Mouse (Mus musculus) adrenal gland, postnatal 4 days (tissue): ENCODE measurements around the gene Ncor2. TPM values are rescaled to one million over a fixed set of nuclear protein-coding genes. Genes with fewer than 3 reads are reported as not detected.

Experiments
- DNase-seq, 2 experiments: peaks; one replicate each; pipeline ENCODE4 v3.0.0; 2021 to 2022; ENCODE audit warnings: low spot score in 2 of 2, mixed read lengths in 2 of 2
- total RNA-seq, 2 experiments: library from RNA; stranded (reverse); gene quantifications; 2 replicates each; pipeline ENCODE4 v1.2.3; 2021

Gene Ncor2
- total RNA-seq, 2 experiments from 2014 or later = 240 to 243 TPM

DNA sequence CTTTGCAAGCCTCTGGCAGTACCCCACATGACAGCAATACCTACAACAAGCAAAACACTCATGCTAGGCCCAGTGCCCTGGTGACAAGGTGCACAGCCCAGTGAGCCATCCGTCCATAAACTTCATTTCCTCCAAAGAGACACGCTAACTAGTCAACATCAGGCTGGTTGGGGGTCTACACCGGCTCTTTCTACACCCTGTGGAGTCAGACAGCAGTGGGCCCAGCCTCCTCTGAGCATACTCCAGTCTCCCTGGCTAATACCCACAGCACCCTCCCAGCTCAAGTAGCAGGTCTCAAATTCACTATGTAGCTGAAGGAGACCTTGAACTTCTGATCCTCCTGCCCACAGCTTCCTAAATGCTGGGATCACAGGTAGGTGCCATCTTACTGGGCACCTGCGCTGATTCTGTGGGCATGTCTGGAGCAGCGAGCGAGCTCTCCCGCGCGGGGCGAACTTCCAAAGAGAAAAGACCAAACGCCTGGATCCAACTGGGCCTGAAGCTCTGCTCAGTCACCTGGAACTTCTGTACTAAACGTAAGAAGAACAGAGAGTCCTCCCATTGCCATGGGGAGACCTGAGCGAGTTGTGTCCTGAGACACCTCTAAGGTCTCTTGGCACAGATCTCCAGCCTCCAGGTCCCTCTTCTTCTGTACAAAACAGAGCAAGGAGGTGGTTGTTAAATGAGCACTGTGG lies 46.3 kb downstream of the Ncor2 start:
- DNase-seq = no peak

DNA sequence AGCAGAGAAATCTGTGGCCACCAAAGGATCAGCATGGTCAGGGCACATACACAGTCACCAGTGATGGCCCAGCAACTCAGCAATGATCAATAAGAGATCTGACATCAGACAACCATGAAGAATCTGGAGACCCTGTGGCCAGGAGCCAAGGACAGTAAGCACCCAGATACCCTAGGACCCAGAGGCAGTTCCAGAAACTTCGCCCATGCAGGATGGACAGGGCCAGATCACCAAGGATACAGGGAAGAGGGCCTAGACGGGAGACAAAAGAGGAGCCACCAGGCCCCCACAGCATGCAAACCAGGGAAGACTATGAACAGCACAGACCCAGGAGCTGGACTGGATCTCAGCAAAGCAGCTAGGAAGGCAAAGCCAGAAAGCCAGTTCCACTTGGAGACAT lies 47.0 kb downstream of the Ncor2 start:
- DNase-seq = no peak

DNA sequence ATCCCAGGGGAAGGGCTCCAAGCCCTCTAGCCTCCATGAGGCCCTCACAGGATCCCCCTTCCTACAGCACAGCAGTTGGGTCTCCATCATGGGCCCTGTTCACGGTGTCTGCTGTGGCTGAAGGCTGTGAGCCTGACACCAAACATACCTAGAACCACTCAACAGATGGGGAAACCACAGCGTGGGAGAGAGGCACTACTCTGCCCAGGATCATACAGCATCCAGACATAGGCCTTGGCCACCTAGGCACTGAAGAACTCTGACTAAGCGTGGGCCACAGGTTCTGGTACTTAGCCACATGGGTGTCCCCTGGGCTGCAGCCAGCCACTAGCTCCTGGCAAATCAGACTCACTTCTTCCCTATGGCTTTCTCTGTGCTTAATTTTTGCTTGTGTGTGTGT lies 48.6 kb downstream of the Ncor2 start:
- DNase-seq = no peak

DNA sequence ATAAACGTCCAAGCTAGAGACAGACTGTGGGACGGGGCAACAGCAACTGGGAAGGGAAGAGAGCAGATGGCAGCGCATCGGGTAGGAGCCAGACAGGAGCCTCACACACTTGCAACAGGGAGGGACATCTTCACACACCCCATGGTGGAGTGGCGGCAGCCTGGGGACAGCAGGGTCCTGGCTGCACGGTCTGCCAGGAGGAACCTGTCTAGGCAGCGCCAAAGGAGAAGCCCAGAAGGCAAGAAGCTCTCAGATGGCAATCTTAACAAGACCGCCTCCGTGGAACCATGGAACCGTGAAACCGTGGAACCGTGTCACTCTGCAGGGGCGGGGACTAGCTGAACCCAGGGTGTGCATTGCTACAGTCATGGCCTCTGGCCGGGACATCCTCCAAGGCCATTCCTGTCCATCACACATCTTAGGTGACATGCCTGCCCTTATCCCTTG lies 50.1 kb downstream of the Ncor2 start:
- no peak for DNase-seq

DNA sequence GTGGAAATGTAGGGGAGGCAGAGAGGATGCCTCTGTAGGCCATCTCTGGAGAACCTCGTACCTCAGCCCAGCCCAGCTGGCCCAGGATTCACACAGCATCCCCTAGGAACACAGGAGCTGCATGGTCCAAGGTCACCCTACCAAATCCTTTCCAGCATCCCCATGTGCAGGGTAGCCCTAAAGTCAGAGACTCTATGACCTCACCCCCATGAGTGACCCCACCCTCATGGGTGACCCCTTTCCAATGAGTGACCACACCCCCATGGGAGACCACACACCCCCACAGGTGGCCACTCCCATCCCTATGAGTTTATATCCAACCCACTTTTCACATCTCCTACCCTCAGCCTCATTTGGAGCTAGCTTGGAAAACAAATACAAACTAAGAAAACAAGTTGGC lies 51.1 kb downstream of the Ncor2 start:
- no peak for DNase-seq

DNA sequence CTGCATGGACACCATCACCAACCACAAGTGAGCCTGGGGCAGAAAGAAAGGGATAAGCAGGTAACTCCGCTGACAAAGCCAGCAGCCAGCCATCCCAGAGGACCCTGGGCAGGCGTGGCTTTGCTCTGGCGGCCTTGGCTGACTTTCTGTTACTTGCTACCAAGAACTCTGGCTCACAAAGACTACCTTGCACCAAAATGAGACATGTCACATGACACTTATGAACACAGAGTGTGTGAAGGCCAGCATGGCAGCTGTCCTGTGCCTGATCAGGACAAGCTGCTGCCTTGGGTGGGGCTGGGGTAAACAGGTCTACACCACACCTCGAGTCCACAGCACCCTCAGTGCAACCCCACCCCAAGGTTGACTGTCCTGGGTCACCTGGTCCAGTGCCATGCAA lies 51.6 kb downstream of the Ncor2 start:
- no peak for DNase-seq

DNA sequence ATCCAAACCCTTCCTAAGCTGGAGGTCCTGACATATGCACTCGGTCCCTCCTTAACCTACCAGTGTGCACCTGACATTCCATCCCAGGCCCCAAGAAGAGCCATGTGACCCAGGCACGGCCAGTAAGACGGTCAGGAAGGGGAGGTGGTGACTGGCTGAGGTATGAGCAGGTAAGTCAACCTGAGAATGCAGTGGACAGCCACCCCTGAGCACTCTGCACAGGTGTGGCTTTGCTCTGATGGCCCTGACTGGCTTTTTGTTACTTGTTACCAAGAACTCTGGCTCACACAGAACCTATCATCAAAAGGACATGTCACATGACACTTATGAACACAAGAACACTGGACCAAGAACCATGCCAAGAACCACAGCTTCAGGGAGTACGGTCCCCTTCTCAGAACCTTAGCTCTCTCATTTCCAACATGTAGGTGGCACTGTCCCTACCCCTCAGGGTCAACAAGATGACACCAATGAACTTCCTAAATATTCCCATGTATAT lies 53.0 kb downstream of the Ncor2 start:
- DNase-seq = no peak

DNA sequence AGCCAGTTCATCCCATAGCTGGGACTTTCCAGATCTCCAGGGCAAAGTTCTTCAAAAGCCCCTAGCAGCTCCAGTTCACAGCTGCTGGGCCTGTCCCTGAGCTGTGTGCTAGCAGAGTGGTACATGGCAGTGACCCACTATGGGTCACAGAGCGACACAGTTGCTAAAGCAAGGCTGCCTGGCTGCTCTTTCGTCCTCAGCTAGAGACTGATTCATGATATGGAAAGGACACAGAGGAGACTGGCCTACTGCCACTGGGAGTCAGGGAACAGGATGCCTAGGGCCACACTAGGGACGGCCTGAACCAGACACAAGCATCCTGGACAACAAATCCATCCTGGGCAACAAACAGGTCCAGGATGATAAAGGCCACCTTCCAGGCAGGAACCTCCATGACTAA lies 53.8 kb downstream of the Ncor2 start:
- DNase-seq = no peak

DNA sequence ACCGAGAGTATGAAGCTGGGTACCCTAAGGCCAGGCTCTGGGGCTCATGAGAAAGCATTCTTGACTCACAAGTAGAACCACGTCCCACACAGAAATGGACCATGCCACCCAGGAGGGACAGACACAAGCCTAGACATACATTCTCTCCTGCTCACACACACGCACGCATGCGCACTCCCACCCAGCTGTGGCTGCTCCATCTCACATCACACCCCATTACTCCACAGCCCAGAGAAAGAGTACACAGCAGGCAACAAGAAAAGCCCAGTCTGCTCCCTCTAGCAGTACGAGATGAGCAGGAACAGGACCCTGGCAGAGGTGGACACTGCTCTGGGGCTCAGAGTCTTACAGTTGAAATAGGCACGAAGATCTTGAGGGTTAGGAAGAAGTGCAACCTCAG lies 55.0 kb downstream of the Ncor2 start:
- DNase-seq = no peak

DNA sequence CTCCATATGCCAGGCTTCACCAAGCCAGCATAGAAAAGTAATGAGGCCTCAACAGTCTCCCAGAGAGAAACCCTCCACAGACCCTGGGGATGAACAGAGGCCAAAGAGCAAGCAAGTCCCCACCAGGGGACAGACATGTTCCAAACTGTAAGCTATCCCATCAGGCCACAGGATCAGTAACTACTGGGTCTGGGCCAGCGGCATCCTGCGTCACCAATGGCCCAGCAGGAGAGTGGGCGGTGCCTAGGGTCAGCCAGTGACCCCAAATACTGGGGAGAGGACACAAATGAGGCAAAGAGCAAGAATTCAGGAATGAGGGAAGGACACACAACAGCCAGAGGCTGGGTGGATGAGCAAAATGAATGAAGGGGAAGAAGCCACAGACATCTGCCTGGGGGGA lies 55.8 kb downstream of the Ncor2 start:
- DNase-seq = no peak

DNA sequence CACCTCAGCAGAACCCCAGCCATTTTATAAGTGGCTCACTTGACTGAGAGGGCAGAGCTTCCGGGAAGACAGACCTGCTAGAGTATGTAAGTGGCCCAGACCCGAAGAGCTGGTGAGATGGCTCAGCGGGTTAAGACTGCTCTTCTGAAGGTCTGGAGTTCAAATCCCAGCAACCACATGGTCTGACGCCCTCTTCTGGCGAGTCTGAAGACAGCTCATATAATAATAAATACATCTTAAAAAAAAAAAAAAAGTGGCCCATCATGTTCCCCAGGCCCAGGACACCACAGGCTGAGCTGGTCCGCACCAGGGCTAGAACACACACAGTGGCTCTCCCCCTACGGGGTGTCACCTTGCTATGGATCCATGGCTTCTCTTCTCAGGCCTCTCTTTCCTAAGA lies 56.5 kb downstream of the Ncor2 start:
- no peak for DNase-seq

DNA sequence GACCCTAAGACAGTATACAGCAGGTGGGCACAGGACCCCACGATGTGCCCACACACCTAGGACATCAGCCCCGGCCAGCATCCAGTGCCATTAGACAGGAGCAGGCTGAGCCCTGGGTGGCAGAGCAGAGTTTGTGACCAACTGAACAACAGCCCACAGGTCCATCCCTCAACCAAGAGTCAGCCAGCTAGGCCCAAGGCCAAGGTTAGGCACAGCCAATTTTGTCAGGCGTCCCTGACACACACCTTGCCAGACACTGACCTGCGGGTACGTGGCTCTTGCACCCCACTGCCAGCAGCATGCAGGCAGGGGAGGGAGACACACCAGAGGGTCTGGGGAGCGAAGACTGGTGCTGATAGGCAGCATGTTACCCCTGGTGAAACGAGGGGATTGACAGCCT lies 57.0 kb downstream of the Ncor2 start:
- no peak for DNase-seq

DNA sequence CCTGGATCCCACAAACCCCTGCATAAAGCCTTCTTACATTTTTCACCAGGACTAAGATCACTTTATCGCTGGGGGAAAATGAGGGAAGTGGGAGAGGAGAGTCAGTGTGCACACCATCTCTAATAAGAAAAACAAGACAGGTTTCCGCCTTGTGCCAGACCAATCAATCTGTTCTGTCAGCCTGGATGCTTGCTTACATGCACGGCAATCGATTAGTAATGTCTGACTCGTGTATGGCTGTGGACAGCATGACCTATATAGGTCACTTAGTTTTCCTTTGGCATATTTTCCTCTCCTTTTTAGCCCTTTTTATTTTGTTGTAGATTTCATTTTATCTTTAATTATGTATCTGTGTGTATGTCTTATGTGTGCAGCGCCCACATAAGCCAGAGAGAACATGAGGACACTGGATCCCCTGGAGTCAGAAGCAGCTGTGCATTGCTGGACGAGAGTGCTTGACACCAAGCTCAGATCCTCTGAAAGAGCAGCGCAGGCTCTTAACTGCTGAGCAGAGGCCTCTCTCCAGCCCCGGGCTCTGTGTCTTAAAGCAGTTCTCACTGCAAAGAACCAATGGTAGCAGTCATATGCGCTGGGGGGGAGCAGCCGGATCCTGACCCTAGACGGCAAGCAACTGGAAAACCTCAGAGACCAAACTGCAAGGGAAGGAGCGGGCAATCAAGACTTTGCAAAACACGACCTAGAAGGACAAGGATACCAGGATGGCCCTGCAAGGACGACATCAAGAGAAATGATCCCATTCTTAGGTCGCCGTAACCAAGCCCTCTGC lies 58.3 kb downstream of the Ncor2 start:
- DNase-seq = no peak

DNA sequence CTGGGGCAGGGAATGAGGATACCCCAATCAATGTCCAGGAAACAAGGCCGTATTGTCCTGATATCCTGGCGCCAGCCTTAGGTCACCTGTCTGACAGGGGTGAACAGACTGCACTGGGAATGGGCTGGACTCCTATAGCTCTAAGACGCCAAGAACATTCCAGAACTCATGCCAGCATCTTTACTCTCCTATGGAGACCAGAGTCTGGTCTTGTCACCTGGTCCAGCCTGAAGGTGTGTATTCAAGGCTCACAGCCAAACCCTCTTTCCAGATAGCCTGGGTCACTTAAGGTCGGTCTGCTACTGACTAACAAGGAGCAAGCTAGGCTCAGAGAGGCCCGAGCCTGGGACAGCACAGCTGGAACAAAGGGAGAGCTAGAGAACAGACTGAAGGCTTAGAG lies 61.8 kb downstream of the Ncor2 start:
- no peak for DNase-seq

DNA sequence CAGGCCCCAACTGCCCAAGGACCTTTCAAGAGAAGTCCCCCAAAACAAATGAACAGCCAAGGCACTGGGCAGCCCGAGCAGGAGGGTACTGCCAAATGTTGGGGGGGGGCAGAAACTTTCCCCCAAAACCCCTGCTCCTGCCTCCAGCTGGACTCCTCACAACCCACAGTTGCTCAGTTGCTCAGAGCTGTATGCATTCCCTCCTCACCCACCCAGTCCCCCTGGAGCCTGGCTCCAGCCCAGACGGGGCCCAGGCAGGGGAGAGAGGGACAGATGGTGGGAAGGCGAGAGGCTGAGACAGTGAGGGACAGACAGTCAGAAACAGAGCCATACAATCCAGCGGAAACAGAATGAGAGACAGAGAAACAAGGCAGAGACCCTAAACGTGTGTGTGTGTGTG lies 66.0 kb downstream of the Ncor2 start:
- DNase-seq = no peak

DNA sequence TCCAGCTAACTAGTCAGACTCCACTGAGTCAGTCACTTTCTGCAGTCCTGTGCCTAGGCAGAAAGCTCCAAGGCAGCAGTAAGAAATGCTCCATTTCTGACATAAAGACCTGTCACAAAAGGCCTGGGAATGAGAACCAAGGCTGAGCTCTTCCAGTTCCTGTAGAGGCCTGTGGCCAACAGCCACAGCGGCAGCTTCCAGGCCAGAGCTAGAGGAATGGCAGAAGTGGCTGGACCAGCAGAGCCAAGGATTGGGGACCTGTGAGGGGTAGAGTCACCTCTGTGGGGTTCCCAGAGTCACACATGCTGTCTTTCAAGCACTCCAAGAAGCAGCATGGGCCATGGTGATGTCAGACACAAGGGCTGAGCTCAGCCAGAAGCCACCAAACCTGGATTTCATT lies 66.4 kb downstream of the Ncor2 start:
- no peak for DNase-seq

DNA sequence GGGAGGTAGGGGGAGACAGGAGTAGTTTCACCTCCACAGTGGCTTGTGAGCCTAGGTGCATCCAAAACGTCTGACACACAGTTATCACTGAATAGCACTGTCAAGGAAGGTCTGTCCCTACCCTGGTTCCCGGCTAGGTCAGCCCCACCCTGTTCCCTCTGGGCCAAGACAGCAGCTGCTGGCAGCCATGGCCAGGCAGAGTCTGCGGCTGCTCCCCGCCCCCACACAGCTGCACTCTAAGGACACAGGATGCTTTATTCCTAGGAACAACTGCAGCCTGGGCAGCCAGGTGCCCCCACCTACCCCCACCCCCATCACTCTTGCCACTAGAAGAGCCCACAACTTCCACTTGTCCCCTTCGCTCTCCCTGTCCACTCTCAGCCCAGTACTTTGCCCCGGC lies 67.9 kb downstream of the Ncor2 start:
- no peak for DNase-seq

DNA sequence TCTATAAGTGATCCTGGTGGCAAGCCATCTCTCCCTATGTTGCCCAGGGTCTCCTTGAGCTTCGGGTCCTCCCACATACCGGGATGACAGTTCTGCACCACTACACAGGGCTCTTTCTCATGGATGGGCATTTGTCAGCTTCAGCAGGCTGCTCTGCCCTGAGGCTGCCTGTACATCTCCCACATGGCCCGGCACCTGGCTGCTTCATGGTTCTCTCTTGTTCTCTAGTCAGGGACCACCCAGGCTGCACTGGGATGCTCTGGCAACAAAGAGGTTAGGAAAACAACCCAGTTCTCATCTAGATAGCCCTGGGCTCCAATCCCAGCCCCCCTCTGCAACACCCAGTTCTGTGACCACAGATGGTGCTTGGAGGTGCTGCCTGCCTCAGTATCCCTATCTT lies 68.3 kb downstream of the Ncor2 start:
- DNase-seq = no peak

DNA sequence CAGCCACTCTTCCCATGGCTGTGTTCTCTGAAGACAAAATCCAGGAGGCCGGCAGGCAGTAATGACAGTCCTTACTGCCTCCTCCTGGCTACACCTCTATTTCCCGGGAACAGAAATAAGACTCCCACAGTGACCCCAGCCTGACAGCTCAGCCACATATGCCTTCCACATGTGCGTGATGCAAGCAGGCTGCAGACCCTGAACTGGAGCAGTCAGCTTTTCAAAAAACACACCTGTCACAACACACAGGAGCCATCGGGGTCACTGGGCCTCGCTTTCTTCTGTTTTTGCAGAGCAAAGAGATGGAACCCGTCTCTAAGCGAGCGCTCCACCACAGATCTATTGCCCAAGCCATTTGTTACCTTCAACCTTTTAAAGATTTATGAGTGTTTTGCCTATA lies 68.8 kb downstream of the Ncor2 start:
- DNase-seq = no peak

DNA sequence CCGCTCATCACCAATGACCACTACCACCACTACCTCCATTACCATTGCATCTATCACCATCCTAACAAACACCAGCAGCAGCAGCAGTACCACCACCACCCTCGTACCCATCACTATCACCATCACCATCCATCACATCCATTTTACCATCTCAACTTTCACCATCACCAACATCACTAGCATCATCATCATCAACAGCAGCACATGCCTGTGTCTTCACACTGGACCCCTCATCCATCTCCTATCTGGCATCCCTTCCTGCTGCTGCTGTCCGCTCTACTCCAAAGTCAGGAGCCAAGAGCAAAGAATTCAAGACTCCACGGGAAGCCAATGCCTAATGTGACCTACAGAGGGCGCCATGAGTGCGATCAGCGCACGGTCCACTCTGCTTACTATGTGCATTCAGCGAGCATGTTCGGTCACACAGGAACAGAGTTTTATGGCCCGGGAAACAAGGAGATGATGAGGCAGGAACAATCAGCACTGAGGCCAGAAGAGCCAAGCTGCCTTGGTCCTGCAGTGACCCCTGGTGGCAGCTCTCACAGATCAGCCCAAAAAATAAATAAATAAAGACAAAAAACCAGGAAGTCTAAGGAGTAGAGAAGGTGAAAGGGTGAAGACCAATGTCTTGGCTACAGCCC lies 71.9 kb downstream of the Ncor2 start:
- peak in 1 of 2 experiments; percentile 19 for DNase-seq

DNA sequence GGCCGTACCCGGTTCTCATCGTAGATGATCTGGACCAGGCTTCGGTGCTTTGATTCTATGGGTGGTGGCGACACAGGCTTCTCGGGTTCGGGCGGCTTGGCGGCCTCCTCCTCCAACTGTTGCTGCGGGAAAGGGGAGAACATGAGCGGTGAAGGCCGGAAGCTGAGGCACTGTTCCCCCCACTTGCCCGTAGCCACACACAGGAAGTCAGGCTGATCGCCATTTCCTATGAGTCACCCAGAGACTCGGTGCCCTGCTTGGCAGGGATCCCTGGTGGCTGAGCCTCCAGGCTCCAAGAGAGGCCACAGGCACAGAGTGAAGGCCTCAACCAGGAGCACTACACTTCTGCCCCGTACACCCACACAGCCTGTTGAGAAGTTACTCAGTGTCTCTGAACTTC lies 72.8 kb downstream of the Ncor2 start:
- peak in 1 of 2 experiments; percentile 43 for DNase-seq

DNA sequence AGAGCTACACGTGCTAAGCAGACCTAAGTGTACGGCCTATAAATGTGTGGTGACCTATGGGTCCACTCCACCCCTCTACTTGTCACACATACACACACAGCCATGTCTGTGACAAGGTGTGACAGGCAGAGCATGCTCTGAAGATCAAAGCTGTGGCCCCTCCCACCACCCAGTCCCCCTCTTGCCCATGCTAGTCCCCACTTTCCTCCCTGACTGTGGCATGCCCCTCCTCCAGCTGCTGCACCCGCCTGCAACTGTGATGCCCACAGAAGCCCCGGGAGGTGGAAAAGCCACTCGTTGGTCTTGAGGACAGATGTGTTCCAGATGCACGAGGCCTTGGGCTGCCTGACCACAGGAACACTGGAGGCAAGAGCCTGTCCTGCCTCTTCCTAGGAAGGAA lies 74.2 kb downstream of the Ncor2 start:
- DNase-seq = no peak
